Comparison of ENCODE assay signal across 19 mouse cellular contexts in genomic region chr4:124971094-124971493, GRCm38 (mm10). TPM values are rescaled to one million over a fixed set of nuclear protein-coding genes. Genes with fewer than 3 reads are reported as not detected.
DNase-seq lines count a peak whose midpoint lies in the region; ATAC-seq and TF ChIP-seq lines count a peak whose summit lies in the region.
"Had no signal": no experiment of that assay in that cellular context is flagged by ENCODE, and none has a peak within 500 bp of the region (broad histone marks: within the 10 kb centered on the region; RNA-seq: fewer than 3 reads in every experiment).

No protein-coding gene starts in this region.

- no peak overlapping the region for H3K4me3 ChIP-seq in forebrain, postnatal 0 days (ENCODE audit: low read depth, low read length)
- no peak overlapping the region for H3K4me3 ChIP-seq in forebrain, embryonic 16.5 days (replicated peaks; ENCODE audit: low read length)
- no peak overlapping the region for H3K4me3 ChIP-seq in midbrain, embryonic 10.5 days
- no peak overlapping the region for H3K4me3 ChIP-seq in midbrain, embryonic 11.5 days (ENCODE audit: low read depth, low read length)
- H3K4me3 ChIP-seq in intestine, postnatal 0 days (ENCODE audit: low read depth, low read length) = no peak overlapping the region
- H3K4me3 ChIP-seq: embryonic facial prominence, embryonic 15.5 days; erythroblast, embryonic 14.5 days; forebrain, embryonic 12.5 days; gastrocnemius, adult 2 months; heart, embryonic 12.5 days had no signal

- WGBS in forebrain, postnatal 0 days = 86% methylated on average over 8 of the region's 8 CpGs
- 91% methylated on average over 8 of the region's 8 CpGs for WGBS in forebrain, embryonic 16.5 days
- 88% methylated on average over 8 of the region's 8 CpGs for WGBS in midbrain, embryonic 10.5 days
- 88% methylated on average over 8 of the region's 8 CpGs for WGBS in midbrain, embryonic 11.5 days
- 48% methylated on average over 8 of the region's 8 CpGs for WGBS in intestine, postnatal 0 days

- H3K9ac ChIP-seq in forebrain, postnatal 0 days = no peak overlapping the region
- H3K9ac ChIP-seq in forebrain, embryonic 16.5 days (replicated peaks; ENCODE audit: low read depth, low read length) = no peak overlapping the region
- no peak overlapping the region for H3K9ac ChIP-seq in midbrain, embryonic 11.5 days (ENCODE audit: low read length)
- H3K9ac ChIP-seq in intestine, postnatal 0 days (ENCODE audit: low read depth, low read length) = no peak overlapping the region
- H3K9ac ChIP-seq: embryonic facial prominence, embryonic 15.5 days; forebrain, embryonic 12.5 days; heart, embryonic 12.5 days had no signal

- H3K36me3 ChIP-seq in forebrain, postnatal 0 days (ENCODE audit: insufficient read depth) = no peaks in the 10 kb centered on the region
- H3K36me3 ChIP-seq in forebrain, embryonic 16.5 days (ENCODE audit: control insufficient read depth, insufficient read depth) = no peaks in the 10 kb centered on the region
- no peaks in the 10 kb centered on the region for H3K36me3 ChIP-seq in midbrain, embryonic 10.5 days
- H3K36me3 ChIP-seq in midbrain, embryonic 11.5 days (ENCODE audit: control insufficient read depth, insufficient read depth, low read length) = no peaks in the 10 kb centered on the region
- H3K36me3 ChIP-seq in intestine, postnatal 0 days (ENCODE audit: control insufficient read depth, insufficient read depth) = no peaks in the 10 kb centered on the region
- H3K36me3 ChIP-seq: embryonic facial prominence, embryonic 15.5 days; forebrain, embryonic 12.5 days; heart, embryonic 12.5 days had no signal

- TF ChIP-seq CTCF in forebrain, postnatal 0 days (IDR thresholded peaks at IDR 0.05; ENCODE audit: low read depth) = no peak
- TF ChIP-seq CTCF in intestine, postnatal 0 days (IDR thresholded peaks at IDR 0.05; ENCODE audit: low read depth) = no peak

- ATAC-seq in forebrain, postnatal 0 days = no peak
- no peak for ATAC-seq in forebrain, embryonic 16.5 days
- ATAC-seq in midbrain, embryonic 11.5 days (ENCODE audit: low FRiP score) = no peak
- ATAC-seq in intestine, postnatal 0 days = peak; percentile 86
- ATAC-seq: activated CD4-positive, CD25-positive, alpha-beta regulatory T cell, adult 4 months had no signal

- peaks cover 5% of the 10 kb centered on the region; the same call in 1 of the 2 replicates for H3K4me1 ChIP-seq in forebrain, postnatal 0 days (ENCODE audit: insufficient read depth)
- no peaks in the 10 kb centered on the region for H3K4me1 ChIP-seq in forebrain, embryonic 16.5 days (replicated peaks; ENCODE audit: control insufficient read depth, insufficient read depth, low read length)
- H3K4me1 ChIP-seq in midbrain, embryonic 10.5 days = peaks cover 58% of the 10 kb centered on the region
- H3K4me1 ChIP-seq in midbrain, embryonic 11.5 days (ENCODE audit: control insufficient read depth, insufficient read depth, low read length) = peaks cover 8% of the 10 kb centered on the region
- H3K4me1 ChIP-seq in intestine, postnatal 0 days (replicated peaks; ENCODE audit: control insufficient read depth, insufficient read depth, low read length) = no peaks in the 10 kb centered on the region
- H3K4me1 ChIP-seq: heart, embryonic 12.5 days had no signal

- peak; percentile 12 for DNase-seq in forebrain, postnatal 0 days
- no peak for DNase-seq in midbrain, embryonic 10.5 days (ENCODE audit: low spot score)
- no peak for DNase-seq in midbrain, embryonic 11.5 days (ENCODE audit: low spot score, missing footprints)
- DNase-seq in lung, postnatal 10 days = no peak
- no peak for DNase-seq in T-cell, adult 2 months (ENCODE audit: low spot score)
- DNase-seq: adrenal gland, adult 2 months; adrenal gland, postnatal 36 days; cerebellum, adult 2 months; cerebellum, postnatal 10 days; gastrocnemius, adult 2 months; gastrocnemius, postnatal 25 days had no signal

- H3K27ac ChIP-seq in forebrain, postnatal 0 days (ENCODE audit: low read depth, low read length) = peak overlapping the region; percentile 45; the same call in 1 of the 2 replicates
- H3K27ac ChIP-seq in forebrain, embryonic 16.5 days (ENCODE audit: low read length) = no peak overlapping the region
- peak overlapping the region; percentile 46; the same call in 1 of the 2 replicates for H3K27ac ChIP-seq in midbrain, embryonic 10.5 days (replicated peaks)
- no peak overlapping the region for H3K27ac ChIP-seq in midbrain, embryonic 11.5 days (ENCODE audit: low read depth, low read length)
- H3K27ac ChIP-seq in intestine, postnatal 0 days (ENCODE audit: low read depth, low read length) = no peak overlapping the region
- H3K27ac ChIP-seq: embryonic facial prominence, embryonic 15.5 days; gastrocnemius, adult 2 months had no signal

- no peak overlapping the region for H3K4me2 ChIP-seq in forebrain, postnatal 0 days (ENCODE audit: low read depth)
- no peak overlapping the region for H3K4me2 ChIP-seq in forebrain, embryonic 16.5 days (ENCODE audit: low read length)
- H3K4me2 ChIP-seq in midbrain, embryonic 11.5 days = no peak overlapping the region
- no peak overlapping the region for H3K4me2 ChIP-seq in intestine, postnatal 0 days (replicated peaks; ENCODE audit: low read depth)
- H3K4me2 ChIP-seq: embryonic facial prominence, embryonic 15.5 days; forebrain, embryonic 12.5 days; heart, embryonic 12.5 days had no signal

- H3K27me3 ChIP-seq in forebrain, postnatal 0 days (ENCODE audit: insufficient read depth, low read length) = no peaks in the 10 kb centered on the region
- H3K27me3 ChIP-seq in forebrain, embryonic 16.5 days (replicated peaks; ENCODE audit: control insufficient read depth, insufficient read depth, low read length) = no peaks in the 10 kb centered on the region
- no peaks in the 10 kb centered on the region; the same call in 1 of the 2 replicates for H3K27me3 ChIP-seq in midbrain, embryonic 10.5 days (ENCODE audit: low read depth, poor library complexity, severe bottlenecking)
- no peaks in the 10 kb centered on the region for H3K27me3 ChIP-seq in midbrain, embryonic 11.5 days (ENCODE audit: control insufficient read depth, insufficient read depth, low read length)
- no peaks in the 10 kb centered on the region for H3K27me3 ChIP-seq in intestine, postnatal 0 days (replicated peaks; ENCODE audit: control insufficient read depth, insufficient read depth, low read length)

- no peaks in the 10 kb centered on the region for H3K9me3 ChIP-seq in forebrain, postnatal 0 days (ENCODE audit: low read length)
- no peaks in the 10 kb centered on the region for H3K9me3 ChIP-seq in forebrain, embryonic 16.5 days (ENCODE audit: control insufficient read depth, low read length)
- no peaks in the 10 kb centered on the region for H3K9me3 ChIP-seq in midbrain, embryonic 10.5 days (replicated peaks)
- H3K9me3 ChIP-seq in midbrain, embryonic 11.5 days (ENCODE audit: control insufficient read depth, low read length) = no peaks in the 10 kb centered on the region
- H3K9me3 ChIP-seq in intestine, postnatal 0 days (ENCODE audit: control insufficient read depth) = no peaks in the 10 kb centered on the region
- H3K9me3 ChIP-seq: embryonic facial prominence, embryonic 15.5 days; forebrain, embryonic 12.5 days; heart, embryonic 12.5 days had no signal

RNA-seq across cellular contexts. Expression of gene Rspo1, which starts 15.1 kb away (rescaled TPM):
- total RNA-seq in forebrain, postnatal 0 days (2014; rRNA removed) = 0.77 and 2.4 TPM in 2 replicates
- 0.87 and 1.9 TPM in 2 replicates for polyA plus RNA-seq in forebrain, postnatal 0 days (2015; fragmentation: Nextera tagmentation; extraction: Ambion mirVana)
- 1.1 and 1.3 TPM in 2 replicates for polyA plus RNA-seq in forebrain, embryonic 16.5 days (2015; fragmentation: Nextera tagmentation; extraction: Ambion mirVana)
- polyA plus RNA-seq in midbrain, embryonic 10.5 days (2016; fragmentation: Nextera tagmentation; extraction: Ambion mirVana) = 11.0 and 16.4 TPM in 2 replicates
- polyA plus RNA-seq in midbrain, embryonic 11.5 days (2014; fragmentation: Nextera tagmentation; extraction: Ambion mirVana) = 9.0 and 11.9 TPM in 2 replicates
- 5.5 and 5.7 TPM in 2 replicates for polyA plus RNA-seq in intestine, postnatal 0 days (2015; fragmentation: Nextera tagmentation; extraction: Ambion mirVana)
- total RNA-seq: MEL had no signal
- polyA plus RNA-seq: activated CD4-positive, CD25-positive, alpha-beta regulatory T cell, adult 4 months had no signal

RNA-seq across cellular contexts. Expression of gene Cdca8, which starts 32.0 kb away (rescaled TPM):
- total RNA-seq in forebrain, postnatal 0 days (2014; rRNA removed) = 7.3 and 10.1 TPM in 2 replicates
- polyA plus RNA-seq in forebrain, postnatal 0 days (2015; fragmentation: Nextera tagmentation; extraction: Ambion mirVana) = 16.8 and 21.2 TPM in 2 replicates
- polyA plus RNA-seq in forebrain, embryonic 16.5 days (2015; fragmentation: Nextera tagmentation; extraction: Ambion mirVana) = 70.0 and 76.6 TPM in 2 replicates
- polyA plus RNA-seq in midbrain, embryonic 10.5 days (2016; fragmentation: Nextera tagmentation; extraction: Ambion mirVana) = 271 and 298 TPM in 2 replicates
- polyA plus RNA-seq in midbrain, embryonic 11.5 days (2014; fragmentation: Nextera tagmentation; extraction: Ambion mirVana) = 244 and 248 TPM in 2 replicates
- 26.3 and 28.1 TPM in 2 replicates for polyA plus RNA-seq in intestine, postnatal 0 days (2015; fragmentation: Nextera tagmentation; extraction: Ambion mirVana)

RNA-seq across cellular contexts. Expression of gene 9930104L06Rik, which starts 34.2 kb away (rescaled TPM):
- 12.4 and 36.1 TPM in 2 replicates for total RNA-seq in forebrain, postnatal 0 days (2014; rRNA removed)
- 6.0 and 8.7 TPM in 2 replicates for polyA plus RNA-seq in forebrain, postnatal 0 days (2015; fragmentation: Nextera tagmentation; extraction: Ambion mirVana)
- 17.1 and 17.2 TPM in 2 replicates for polyA plus RNA-seq in forebrain, embryonic 16.5 days (2015; fragmentation: Nextera tagmentation; extraction: Ambion mirVana)
- 17.4 and 18.9 TPM in 2 replicates for polyA plus RNA-seq in midbrain, embryonic 10.5 days (2016; fragmentation: Nextera tagmentation; extraction: Ambion mirVana)
- polyA plus RNA-seq in midbrain, embryonic 11.5 days (2014; fragmentation: Nextera tagmentation; extraction: Ambion mirVana) = 3.8 and 4.3 TPM in 2 replicates
- polyA plus RNA-seq in intestine, postnatal 0 days (2015; fragmentation: Nextera tagmentation; extraction: Ambion mirVana) = 4.3 and 4.7 TPM in 2 replicates

RNA-seq across cellular contexts. Expression of gene Gnl2, which starts 45.3 kb away (rescaled TPM):
- total RNA-seq in forebrain, postnatal 0 days (2014; rRNA removed) = 63.7 and 68.5 TPM in 2 replicates
- 82.3 and 84.0 TPM in 2 replicates for polyA plus RNA-seq in forebrain, postnatal 0 days (2015; fragmentation: Nextera tagmentation; extraction: Ambion mirVana)
- polyA plus RNA-seq in forebrain, embryonic 16.5 days (2015; fragmentation: Nextera tagmentation; extraction: Ambion mirVana) = 101 and 107 TPM in 2 replicates
- polyA plus RNA-seq in midbrain, embryonic 10.5 days (2016; fragmentation: Nextera tagmentation; extraction: Ambion mirVana) = 92.1 TPM in 2 replicates
- polyA plus RNA-seq in midbrain, embryonic 11.5 days (2014; fragmentation: Nextera tagmentation; extraction: Ambion mirVana) = 88.7 and 101 TPM in 2 replicates
- polyA plus RNA-seq in intestine, postnatal 0 days (2015; fragmentation: Nextera tagmentation; extraction: Ambion mirVana) = 28.6 and 30.9 TPM in 2 replicates

Comparison
In these comparisons a context has a peak if more than half of its experiments do, and no peak if none do; other contexts are left out.
1. H3K27ac ChIP-seq: peak in forebrain, postnatal 0 days (single experiment) and midbrain, embryonic 10.5 days (single experiment); none in forebrain, embryonic 16.5 days (single experiment), midbrain, embryonic 11.5 days (single experiment) and intestine, postnatal 0 days (single experiment).